20 mouse cellular contexts compared by ENCODE assay signal in the genomic region with DNA sequence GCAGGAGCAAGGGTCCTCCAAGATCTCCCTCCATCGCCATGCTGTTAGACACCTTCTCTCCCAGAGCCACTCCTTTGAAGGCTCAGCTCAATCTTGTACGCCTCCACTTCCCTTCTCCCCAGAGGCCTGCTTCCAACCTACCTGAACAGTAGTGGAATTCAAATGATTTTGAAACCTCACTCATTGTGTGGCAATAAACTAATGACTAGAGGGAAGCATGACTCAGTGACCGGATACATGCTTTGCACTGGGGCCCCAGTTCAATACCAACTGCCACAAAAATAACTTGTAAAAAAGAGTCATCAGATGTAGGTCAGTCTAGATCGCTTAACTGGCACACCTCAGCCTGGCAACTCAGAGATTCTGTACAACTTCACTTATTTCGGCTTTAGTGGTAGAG. TPM values are rescaled to one million over a fixed set of nuclear protein-coding genes. Genes with fewer than 3 reads are reported as not detected.
DNase-seq lines count a peak whose midpoint lies in the region; ATAC-seq and TF ChIP-seq lines count a peak whose summit lies in the region.
"Had no signal": no experiment of that assay in that cellular context is flagged by ENCODE, and none has a peak within 500 bp of the region (broad histone marks: within the 10 kb centered on the region; RNA-seq: fewer than 3 reads in every experiment).

No protein-coding gene starts in this region.

- H3K9me3 ChIP-seq in liver, postnatal 0 days (ENCODE audit: low read length): no peaks in the 10 kb centered on the region
- no peaks in the 10 kb centered on the region for H3K9me3 ChIP-seq in liver, embryonic 12.5 days (replicated peaks)
- H3K9me3 ChIP-seq in forebrain, embryonic 12.5 days: no peaks in the 10 kb centered on the region
- H3K9me3 ChIP-seq: embryonic facial prominence, embryonic 15.5 days; forebrain, embryonic 15.5 days; limb, embryonic 15.5 days; lung, embryonic 15.5 days; midbrain, embryonic 12.5 days; stomach, embryonic 15.5 days had no signal

- peak overlapping the region; percentile 39; the same call in 1 of the 2 replicates for H3K27ac ChIP-seq in liver, postnatal 0 days (ENCODE audit: low read depth)
- H3K27ac ChIP-seq in liver, embryonic 12.5 days: no peak overlapping the region
- peak overlapping the region; percentile 54 for H3K27ac ChIP-seq in bone marrow macrophage, adult 2 months (ENCODE audit: insufficient read depth, low read depth, low read length)
- H3K27ac ChIP-seq in forebrain, embryonic 12.5 days: no peak overlapping the region
- H3K27ac ChIP-seq: embryonic facial prominence, embryonic 15.5 days; forebrain, embryonic 15.5 days; kidney, postnatal 0 days; limb, embryonic 15.5 days; lung, embryonic 15.5 days; midbrain, embryonic 12.5 days; stomach, embryonic 15.5 days had no signal

- no peaks in the 10 kb centered on the region for H3K36me3 ChIP-seq in liver, postnatal 0 days (replicated peaks; ENCODE audit: insufficient read depth, low read length)
- H3K36me3 ChIP-seq in liver, embryonic 12.5 days: no peaks in the 10 kb centered on the region
- no peaks in the 10 kb centered on the region for H3K36me3 ChIP-seq in forebrain, embryonic 12.5 days (replicated peaks)
- H3K36me3 ChIP-seq: embryonic facial prominence, embryonic 15.5 days; forebrain, embryonic 15.5 days; limb, embryonic 15.5 days; lung, embryonic 15.5 days; midbrain, embryonic 12.5 days; stomach, embryonic 15.5 days had no signal

- 83% methylated on average over 5 of the region's 5 CpGs for WGBS in liver, postnatal 0 days (ENCODE audit: insufficient replicate concordance)
- 79% methylated on average over 5 of the region's 5 CpGs for WGBS in liver, embryonic 12.5 days (ENCODE audit: insufficient replicate concordance)
- WGBS in forebrain, embryonic 12.5 days: 91% methylated on average over 5 of the region's 5 CpGs

- no peak overlapping the region for H3K9ac ChIP-seq in liver, postnatal 0 days (replicated peaks)
- H3K9ac ChIP-seq in liver, embryonic 12.5 days: no peak overlapping the region
- H3K9ac ChIP-seq in forebrain, embryonic 12.5 days: no peak overlapping the region
- H3K9ac ChIP-seq: embryonic facial prominence, embryonic 15.5 days; forebrain, embryonic 15.5 days; limb, embryonic 15.5 days; lung, embryonic 15.5 days; midbrain, embryonic 12.5 days; stomach, embryonic 15.5 days had no signal

- no peaks in the 10 kb centered on the region for H3K27me3 ChIP-seq in liver, postnatal 0 days (ENCODE audit: insufficient read depth, low read length)
- peaks cover 14% of the 10 kb centered on the region for H3K27me3 ChIP-seq in liver, embryonic 12.5 days (replicated peaks)
- peaks cover 8% of the 10 kb centered on the region; the same call in 1 of the 2 replicates for H3K27me3 ChIP-seq in forebrain, embryonic 12.5 days
- H3K27me3 ChIP-seq: embryonic facial prominence, embryonic 15.5 days; forebrain, embryonic 15.5 days; limb, embryonic 15.5 days; lung, embryonic 15.5 days; stomach, embryonic 15.5 days had no signal

- no peak for TF ChIP-seq CTCF in liver, postnatal 0 days (IDR thresholded peaks at IDR 0.05; ENCODE audit: low read depth)
- TF ChIP-seq CTCF in bone marrow macrophage, adult 2 months (IDR thresholded peaks at IDR 0.05; ENCODE audit: low read depth, low read length): no peak

- TF ChIP-seq POLR2A in bone marrow macrophage, adult 2 months (IDR thresholded peaks at IDR 0.05; ENCODE audit: borderline replicate concordance, low read depth, low read length): no peak

- no peak for TF ChIP-seq EP300 in liver, postnatal 0 days (IDR thresholded peaks at IDR 0.05; ENCODE audit: low read depth)

- no peak overlapping the region for H3K4me3 ChIP-seq in liver, postnatal 0 days (ENCODE audit: low read depth, low read length)
- no peak overlapping the region for H3K4me3 ChIP-seq in liver, embryonic 12.5 days
- H3K4me3 ChIP-seq in bone marrow macrophage, adult 2 months (ENCODE audit: insufficient read depth, low read length): no peak overlapping the region
- H3K4me3 ChIP-seq in forebrain, embryonic 12.5 days (replicated peaks): no peak overlapping the region
- H3K4me3 ChIP-seq: embryonic facial prominence, embryonic 15.5 days; forebrain, embryonic 15.5 days; limb, embryonic 15.5 days; lung, embryonic 15.5 days; midbrain, embryonic 12.5 days; stomach, embryonic 15.5 days had no signal

- peaks cover 19% of the 10 kb centered on the region for H3K4me1 ChIP-seq in liver, postnatal 0 days (ENCODE audit: insufficient read depth)
- peaks cover 33% of the 10 kb centered on the region for H3K4me1 ChIP-seq in liver, embryonic 12.5 days
- H3K4me1 ChIP-seq in bone marrow macrophage, adult 2 months (ENCODE audit: control insufficient read depth, insufficient read depth, low read length): peaks cover 52% of the 10 kb centered on the region
- peaks cover 25% of the 10 kb centered on the region for H3K4me1 ChIP-seq in forebrain, embryonic 12.5 days

- ATAC-seq in liver, postnatal 0 days: no peak
- no peak for ATAC-seq in liver, embryonic 12.5 days
- peak; percentile 50 for ATAC-seq in megakaryocyte progenitor cell, adult 5-6 weeks (replicated peaks; ENCODE audit: poor library complexity)
- no peak for ATAC-seq in forebrain, embryonic 12.5 days (ENCODE audit: low FRiP score)

- H3K4me2 ChIP-seq in liver, postnatal 0 days (ENCODE audit: low read depth, low read length): no peak overlapping the region
- H3K4me2 ChIP-seq in liver, embryonic 12.5 days: no peak overlapping the region
- no peak overlapping the region for H3K4me2 ChIP-seq in forebrain, embryonic 12.5 days
- H3K4me2 ChIP-seq: embryonic facial prominence, embryonic 15.5 days; limb, embryonic 15.5 days; lung, embryonic 15.5 days; midbrain, embryonic 12.5 days; stomach, embryonic 15.5 days had no signal

- DNase-seq in liver, postnatal 0 days: no peak
- DNase-seq in 416B (ENCODE audit: low read depth): peak; percentile 94
- DNase-seq in layer of hippocampus, adult 11-12 months (ENCODE audit: low spot score): no peak
- DNase-seq: adrenal gland, postnatal 25 days; cerebellum, adult 11 months; gastrocnemius, postnatal 14 days; kidney, adult 18-20 months; left cerebral cortex, postnatal 4 days; lung, postnatal 4 days had no signal

RNA-seq across cellular contexts. Expression of gene Agtpbp1, which starts 26.3 kb away (rescaled TPM):
- 5.4 and 6.4 TPM in 2 replicates for polyA plus RNA-seq in liver, postnatal 0 days (2015; fragmentation: Nextera tagmentation; extraction: Ambion mirVana)
- polyA plus RNA-seq in liver, embryonic 12.5 days (2016; fragmentation: Nextera tagmentation; extraction: Ambion mirVana): 12.1 and 13.2 TPM in 2 replicates
- polyA plus RNA-seq in bone marrow macrophage, adult 2 months (2012; ENCODE audit: insufficient read depth, insufficient read length, missing spikeins): 39.7 and 50.6 TPM in 2 replicates
- 44.3 and 45.6 TPM in 2 replicates for total RNA-seq in megakaryocyte progenitor cell, adult 5-6 weeks (2015)
- total RNA-seq in megakaryocyte progenitor cell, adult 5-6 weeks (2017): 46.6 and 55.7 TPM in 2 replicates
- polyA plus RNA-seq in forebrain, embryonic 12.5 days (2016; fragmentation: Nextera tagmentation; extraction: Ambion mirVana): 24.5 and 28.2 TPM in 2 replicates

RNA-seq across cellular contexts. Expression of gene Naa35, which starts 26.3 kb away (rescaled TPM):
- 22.9 and 32.5 TPM in 2 replicates for polyA plus RNA-seq in liver, postnatal 0 days (2015; fragmentation: Nextera tagmentation; extraction: Ambion mirVana)
- polyA plus RNA-seq in liver, embryonic 12.5 days (2016; fragmentation: Nextera tagmentation; extraction: Ambion mirVana): 35.5 and 37.2 TPM in 2 replicates
- 46.6 and 65.6 TPM in 2 replicates for polyA plus RNA-seq in bone marrow macrophage, adult 2 months (2012; ENCODE audit: insufficient read depth, insufficient read length, missing spikeins)
- total RNA-seq in megakaryocyte progenitor cell, adult 5-6 weeks (2015): 59.8 and 66.4 TPM in 2 replicates
- total RNA-seq in megakaryocyte progenitor cell, adult 5-6 weeks (2017): 35.5 and 42.6 TPM in 2 replicates
- 151 and 157 TPM in 2 replicates for polyA plus RNA-seq in forebrain, embryonic 12.5 days (2016; fragmentation: Nextera tagmentation; extraction: Ambion mirVana)

Comparison
In these comparisons a context has a peak if more than half of its experiments do, and no peak if none do; other contexts are left out.
1. H3K27ac ChIP-seq: peak in liver, postnatal 0 days (single experiment) and bone marrow macrophage, adult 2 months (single experiment); none in liver, embryonic 12.5 days (single experiment) and forebrain, embryonic 12.5 days (single experiment).